Comparison of ENCODE assay signal across 19 mouse cellular contexts in the genomic region with DNA sequence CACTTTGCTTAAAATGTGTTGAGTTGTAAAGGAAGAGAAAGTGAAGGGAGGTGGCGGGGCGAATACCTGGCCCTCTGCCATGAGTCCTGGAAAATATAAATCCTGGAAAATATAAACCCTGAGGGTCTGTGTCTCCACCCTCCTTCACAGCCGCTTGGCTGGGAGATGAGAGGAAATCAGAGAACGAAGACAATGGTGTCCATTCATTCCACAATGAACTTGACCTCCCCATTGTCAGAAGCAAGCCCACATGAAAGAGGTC.
DNase-seq lines count a peak whose midpoint lies in the region; ATAC-seq and TF ChIP-seq lines count a peak whose summit lies in the region.
"Had no signal": no experiment of that assay in that cellular context is flagged by ENCODE, and none has a peak within 500 bp of the region (broad histone marks: within the 10 kb centered on the region; RNA-seq: fewer than 3 reads in every experiment).

No protein-coding gene starts in this region.

- DNase-seq in hindbrain, embryonic 14.5 days (ENCODE audit: low spot score): no peak
- DNase-seq in hindbrain, embryonic 10.5 days (ENCODE audit: low spot score): no peak
- peak; percentile 33 for DNase-seq in lung, embryonic 14.5 days
- no peak for DNase-seq in lung, postnatal 36 days
- DNase-seq in ZHBTc4 (ENCODE audit: low read depth, low spot score): peak; percentile 8
- no peak for DNase-seq in MN1 (ENCODE audit: low spot score)
- DNase-seq: B cell, adult 2 months; cerebellum, adult 2 months; cerebellum, postnatal 36 days; gastrocnemius, postnatal 10 days; heart, adult 11 months; lung, postnatal 14 days; thymus, adult 18-20 months had no signal

- WGBS in hindbrain, embryonic 14.5 days: 66% methylated on average over 4 of the region's 4 CpGs
- 83% methylated on average over 4 of the region's 4 CpGs for WGBS in hindbrain, embryonic 10.5 days
- 36% methylated on average over 4 of the region's 4 CpGs for WGBS in lung, embryonic 14.5 days
- WGBS in limb, embryonic 15.5 days: 17% methylated on average over 4 of the region's 4 CpGs

- no peak overlapping the region for H3K4me3 ChIP-seq in hindbrain, embryonic 14.5 days (replicated peaks; ENCODE audit: low read length)
- no peak overlapping the region for H3K4me3 ChIP-seq in hindbrain, embryonic 10.5 days
- no peak overlapping the region for H3K4me3 ChIP-seq in lung, embryonic 14.5 days (ENCODE audit: low read depth, low read length)
- no peak overlapping the region for H3K4me3 ChIP-seq in limb, embryonic 15.5 days
- H3K4me3 ChIP-seq: forebrain, embryonic 12.5 days; intestine, embryonic 15.5 days; myocyte; stomach, embryonic 15.5 days had no signal

- no peaks in the 10 kb centered on the region for H3K27me3 ChIP-seq in hindbrain, embryonic 14.5 days (ENCODE audit: control insufficient read depth, insufficient read depth, low read length)
- H3K27me3 ChIP-seq in hindbrain, embryonic 10.5 days (ENCODE audit: insufficient read depth, poor library complexity, severe bottlenecking): no peaks in the 10 kb centered on the region
- no peaks in the 10 kb centered on the region for H3K27me3 ChIP-seq in lung, embryonic 14.5 days (ENCODE audit: insufficient read depth, low read length)
- H3K27me3 ChIP-seq in limb, embryonic 15.5 days: no peaks in the 10 kb centered on the region
- H3K27me3 ChIP-seq: forebrain, embryonic 12.5 days; intestine, embryonic 15.5 days; stomach, embryonic 15.5 days had no signal

- no peak overlapping the region for H3K9ac ChIP-seq in hindbrain, embryonic 14.5 days
- H3K9ac ChIP-seq in lung, embryonic 14.5 days: no peak overlapping the region
- H3K9ac ChIP-seq in limb, embryonic 15.5 days: no peak overlapping the region
- H3K9ac ChIP-seq: forebrain, embryonic 12.5 days; intestine, embryonic 15.5 days; liver, embryonic 14.5 days; stomach, embryonic 15.5 days had no signal

- TF ChIP-seq CTCF in lung, embryonic 14.5 days (IDR thresholded peaks at IDR 0.05; ENCODE audit: low read depth): no peak

- no peaks in the 10 kb centered on the region for H3K9me3 ChIP-seq in hindbrain, embryonic 14.5 days (ENCODE audit: control insufficient read depth, low read length)
- no peaks in the 10 kb centered on the region for H3K9me3 ChIP-seq in hindbrain, embryonic 10.5 days
- no peaks in the 10 kb centered on the region for H3K9me3 ChIP-seq in lung, embryonic 14.5 days (ENCODE audit: low read depth, low read length)
- H3K9me3 ChIP-seq in limb, embryonic 15.5 days: no peaks in the 10 kb centered on the region
- H3K9me3 ChIP-seq: forebrain, embryonic 12.5 days; intestine, embryonic 15.5 days; stomach, embryonic 15.5 days had no signal

- H3K4me2 ChIP-seq in hindbrain, embryonic 14.5 days (replicated peaks): no peak overlapping the region
- H3K4me2 ChIP-seq in lung, embryonic 14.5 days: no peak overlapping the region
- no peak overlapping the region for H3K4me2 ChIP-seq in limb, embryonic 15.5 days
- H3K4me2 ChIP-seq: forebrain, embryonic 12.5 days; intestine, embryonic 15.5 days; stomach, embryonic 15.5 days had no signal

- no peak for ATAC-seq in hindbrain, embryonic 14.5 days (ENCODE audit: low FRiP score)
- ATAC-seq in lung, embryonic 14.5 days (ENCODE audit: insufficient read depth): no peak; the same call in 1 of the 2 replicates
- no peak for ATAC-seq in limb, embryonic 15.5 days (ENCODE audit: insufficient number of reproducible peaks, low FRiP score, low TSS enrichment, low read depth)
- ATAC-seq: intestine, embryonic 15.5 days had no signal

- no peaks in the 10 kb centered on the region for H3K36me3 ChIP-seq in hindbrain, embryonic 14.5 days (replicated peaks; ENCODE audit: control insufficient read depth, insufficient read depth)
- H3K36me3 ChIP-seq in hindbrain, embryonic 10.5 days: no peaks in the 10 kb centered on the region
- no peaks in the 10 kb centered on the region for H3K36me3 ChIP-seq in lung, embryonic 14.5 days (ENCODE audit: insufficient read depth)
- H3K36me3 ChIP-seq in limb, embryonic 15.5 days: no peaks in the 10 kb centered on the region
- H3K36me3 ChIP-seq: forebrain, embryonic 12.5 days; intestine, embryonic 15.5 days; stomach, embryonic 15.5 days had no signal

- peaks cover 8% of the 10 kb centered on the region for H3K4me1 ChIP-seq in hindbrain, embryonic 14.5 days (replicated peaks; ENCODE audit: control insufficient read depth, insufficient read depth, low read length)
- peaks cover 18% of the 10 kb centered on the region for H3K4me1 ChIP-seq in hindbrain, embryonic 10.5 days (replicated peaks)
- H3K4me1 ChIP-seq in lung, embryonic 14.5 days (ENCODE audit: insufficient read depth): no peaks in the 10 kb centered on the region
- peaks cover 11% of the 10 kb centered on the region for H3K4me1 ChIP-seq in limb, embryonic 15.5 days

- H3K27ac ChIP-seq in hindbrain, embryonic 14.5 days: peak overlapping the region; percentile 68
- H3K27ac ChIP-seq in hindbrain, embryonic 10.5 days: no peak overlapping the region
- no peak overlapping the region for H3K27ac ChIP-seq in lung, embryonic 14.5 days (ENCODE audit: low read depth)
- H3K27ac ChIP-seq in limb, embryonic 15.5 days: 0 out of 2 replicates have a peak overlapping the region, but pooled peaks have one; percentile 11
- H3K27ac ChIP-seq: intestine, embryonic 15.5 days; liver, embryonic 14.5 days; stomach, embryonic 15.5 days had no signal

Comparison
In these comparisons a context has a peak if more than half of its experiments do, and no peak if none do; other contexts are left out.
1. DNase-seq: peak in lung, embryonic 14.5 days (single experiment) and ZHBTc4 (single experiment); none in hindbrain, embryonic 14.5 days (single experiment), hindbrain, embryonic 10.5 days (single experiment), lung, postnatal 36 days (single experiment) and MN1 (single experiment).
2. H3K27ac ChIP-seq: peak in hindbrain, embryonic 14.5 days (single experiment) and limb, embryonic 15.5 days (single experiment); none in hindbrain, embryonic 10.5 days (single experiment) and lung, embryonic 14.5 days (single experiment).